Mouse (Mus musculus) stomach, embryonic 14.5 days (tissue): Measurements from ENCODE around the gene Dcaf7. TPM values are rescaled to one million over a fixed set of nuclear protein-coding genes. Genes with fewer than 3 reads are reported as not detected.
A peak's percentile ranks its signal among the peaks of the same experiment; 100 is the strongest.

Experiments used
- ATAC-seq: fragments of 200-750 bp; cut with Nextera tagmentation; 2 replicates; pipeline ENCODE4 v1.8.0; 2017; ENCODE audit warnings: low read depth, moderate TSS enrichment; ENCODE audit not compliant: insufficient number of reproducible peaks, insufficient read depth, low FRiP score
- H3K27ac ChIP-seq: fragments of 300-500 bp; sonication (generic); 2 replicates; pipeline ENCODE4 v1.5.1; 2014; ENCODE audit warnings: mild to moderate bottlenecking, low read length, moderate library complexity, mixed read lengths
- H3K27me3 ChIP-seq: fragments of 300-500 bp; sonication (generic); 2 replicates; pipeline ENCODE4 v1.6.1; 2014; ENCODE audit warnings: low read length, control low read depth, mixed read lengths; ENCODE audit not compliant: control insufficient read depth, insufficient read depth
- H3K36me3 ChIP-seq: fragments of 300-500 bp; sonication (generic); 2 replicates; pipeline ENCODE4 v1.6.1; 2014; ENCODE audit warnings: mild to moderate bottlenecking, control low read depth, low read length, moderate library complexity, mixed read lengths; ENCODE audit not compliant: control insufficient read depth, insufficient read depth
- H3K4me1 ChIP-seq: fragments of 300-500 bp; sonication (generic); 2 replicates; pipeline ENCODE4 v1.6.1; 2014; ENCODE audit warnings: low read length, control low read depth, mixed read lengths; ENCODE audit not compliant: control insufficient read depth, insufficient read depth
- H3K4me2 ChIP-seq: fragments of 300-500 bp; sonication (generic); replicated peaks from 2 replicates; pipeline ENCODE4 v1.6.1; 2014; ENCODE audit warnings: low read depth, low read length, control low read depth
- H3K4me3 ChIP-seq: fragments of 300-500 bp; sonication (generic); 2 replicates; pipeline ENCODE4 v1.5.1; 2014; ENCODE audit warnings: low read depth, low read length, control low read depth
- H3K9ac ChIP-seq: fragments of 300-500 bp; sonication (generic); replicated peaks from 2 replicates; pipeline ENCODE4 v1.6.1; 2014; ENCODE audit warnings: low read depth, mild to moderate bottlenecking, control low read depth, low read length, moderate library complexity, mixed read lengths
- H3K9me3 ChIP-seq: fragments of 300-500 bp; sonication (generic); 2 replicates; pipeline ENCODE4 v1.6.1; 2016; ENCODE audit warnings: low read depth, low read length, control low read depth; ENCODE audit not compliant: control insufficient read depth
- WGBS: fragments of 180-500 bp; shearing (Covaris S2); extraction: QIAGEN DNeasy Blood & Tissue Kit; methylation state at CpG from one replicate; pipeline ENCODE4 v1.1.7; 2014; 5-methylcytosine and 5-hydroxymethylcytosine counted together
- polyA plus RNA-seq: library from polyadenylated mRNA; unstranded; fragments of >200 nt; fragmentation: Nextera tagmentation; extraction: Ambion mirVana; gene quantifications from 2 replicates; pipeline ENCODE4 v1.2.1, GENCODE M21; 2014

Dcaf7 gene
- 61.9 and 63.0 TPM in 2 replicates for polyA plus RNA-seq

- H3K9ac ChIP-seq = peak within 1 kb of the TSS; percentile 79
- ATAC-seq = peak; percentile 99
- H3K27me3 ChIP-seq = no peaks in the 10 kb centered on the region
- peaks cover 11% of the 10 kb centered on the region; the same call in 1 of the 2 replicates for H3K4me1 ChIP-seq
- WGBS = under 1% methylated on average over 66 of the region's 66 CpGs
- no peaks in the 10 kb centered on the region for H3K9me3 ChIP-seq
- peak within 1 kb of the TSS; percentile 81 for H3K4me2 ChIP-seq
- peak within 1 kb of the TSS; percentile 89 for H3K4me3 ChIP-seq
- no peaks in the 10 kb centered on the region for H3K36me3 ChIP-seq
- H3K27ac ChIP-seq = peak within 1 kb of the TSS; percentile 88
Measured at GRCm38 (mm10) chr11:106036548-106037417, at the start of gene Dcaf7. Gene Dcaf7, plus strand, starts transcription at chr11:106036872.

GRCm38 (mm10) chr11:105987446-105987845 lies 49.2 kb upstream of the Dcaf7 start:
- H3K27me3 ChIP-seq = no peaks in the 10 kb centered on the region
- no peaks in the 10 kb centered on the region for H3K4me1 ChIP-seq
- no peak overlapping the region for H3K4me2 ChIP-seq
- 72% methylated on average over 6 of the region's 6 CpGs for WGBS
- H3K9ac ChIP-seq = no peak overlapping the region
- no peak overlapping the region for H3K4me3 ChIP-seq
- no peaks in the 10 kb centered on the region for H3K9me3 ChIP-seq
- H3K36me3 ChIP-seq = no peaks in the 10 kb centered on the region
- no peak overlapping the region for H3K27ac ChIP-seq
- no peak for ATAC-seq

GRCm38 (mm10) chr11:105989446-105989845 lies 47.2 kb upstream of the Dcaf7 start:
- 76% methylated on average over 6 of the region's 6 CpGs for WGBS
- Histone ChIP-seq H3K9me3 (no peaks in the 10 kb centered on the region), H3K9ac (no peak overlapping the region), H3K27me3 (no peaks in the 10 kb centered on the region), H3K4me1 (no peaks in the 10 kb centered on the region), H3K4me2 (no peak overlapping the region), H3K36me3 (no peaks in the 10 kb centered on the region), H3K4me3 (no peak overlapping the region), H3K27ac (no peak overlapping the region)
- no peak for ATAC-seq

GRCm38 (mm10) chr11:105990231-105990630 lies 46.4 kb upstream of the Dcaf7 start:
- H3K36me3 ChIP-seq = no peaks in the 10 kb centered on the region
- ATAC-seq = no peak
- H3K27ac ChIP-seq = no peak overlapping the region

GRCm38 (mm10) chr11:105994375-105994774 lies 42.3 kb upstream of the Dcaf7 start, which contains the start of gene Ace3:
Gene Ace3, plus strand, starts transcription at chr11:105994675.
- Histone ChIP-seq H3K9me3 (no peaks in the 10 kb centered on the region), H3K9ac (no peak within 1 kb of the TSS), H3K4me3 (no peak within 1 kb of the TSS), H3K4me2 (no peak within 1 kb of the TSS), H3K36me3 (no peaks in the 10 kb centered on the region), H3K4me1 (no peaks in the 10 kb centered on the region), H3K27me3 (no peaks in the 10 kb centered on the region), H3K27ac (no peak within 1 kb of the TSS)
- no peak for ATAC-seq
- 98% methylated on average over 3 of the region's 3 CpGs for WGBS

More at GRCm38 (mm10) chr11:105990231-105990630, 46.4 kb upstream of the Dcaf7 start:
- Histone ChIP-seq H3K4me2 (no peak overlapping the region), H3K4me1 (no peaks in the 10 kb centered on the region), H3K9ac (no peak overlapping the region), H3K9me3 (no peaks in the 10 kb centered on the region), H3K27me3 (no peaks in the 10 kb centered on the region), H3K4me3 (no peak overlapping the region)
- 65% methylated on average over 2 of the region's 2 CpGs for WGBS

GRCm38 (mm10) chr11:106000062-106000461 lies 36.6 kb upstream of the Dcaf7 start:
- Histone ChIP-seq H3K9me3 (no peaks in the 10 kb centered on the region), H3K27me3 (no peaks in the 10 kb centered on the region), H3K4me1 (no peaks in the 10 kb centered on the region), H3K9ac (no peak overlapping the region), H3K36me3 (no peaks in the 10 kb centered on the region), H3K27ac (no peak overlapping the region), H3K4me3 (no peak overlapping the region), H3K4me2 (no peak overlapping the region)
- WGBS = 89% methylated on average over 6 of the region's 6 CpGs
- ATAC-seq = no peak

GRCm38 (mm10) chr11:106001718-106002117 lies 35.0 kb upstream of the Dcaf7 start:
- Histone ChIP-seq H3K27me3 (no peaks in the 10 kb centered on the region), H3K4me2 (no peak overlapping the region), H3K36me3 (no peaks in the 10 kb centered on the region), H3K9ac (no peak overlapping the region), H3K4me3 (no peak overlapping the region), H3K9me3 (no peaks in the 10 kb centered on the region), H3K4me1 (no peaks in the 10 kb centered on the region), H3K27ac (no peak overlapping the region)
- WGBS = 50% methylated on average over 4 of the region's 4 CpGs
- no peak for ATAC-seq

GRCm38 (mm10) chr11:106004576-106004975 lies 32.1 kb upstream of the Dcaf7 start:
- H3K4me3 ChIP-seq = no peak overlapping the region
- H3K9me3 ChIP-seq = no peaks in the 10 kb centered on the region
- no peak overlapping the region for H3K27ac ChIP-seq
- 77% methylated on average over 1 of the region's 1 CpGs for WGBS
- H3K36me3 ChIP-seq = no peaks in the 10 kb centered on the region
- no peaks in the 10 kb centered on the region for H3K4me1 ChIP-seq
- no peak overlapping the region for H3K9ac ChIP-seq
- no peak overlapping the region for H3K4me2 ChIP-seq
- H3K27me3 ChIP-seq = no peaks in the 10 kb centered on the region; the same call in 1 of the 2 replicates
- no peak for ATAC-seq
